Mouse (Mus musculus) intestine, embryonic 15.5 days (tissue): ENCODE measurements around the gene Mier1. TPM values are rescaled to one million over a fixed set of nuclear protein-coding genes. Genes with fewer than 3 reads are reported as not detected.

Experiments used
- ATAC-seq: fragments of 200-750 bp; cut with Nextera tagmentation; 2 replicates; pipeline ENCODE4 v1.8.0; 2017; ENCODE audit warnings: moderate TSS enrichment, moderate library complexity
- H3K27ac ChIP-seq: fragments of 300-500 bp; sonication (generic); 2 replicates; pipeline ENCODE4 v1.5.1; 2015; ENCODE audit warnings: mild to moderate bottlenecking, inconsistent platforms
- H3K27me3 ChIP-seq: fragments of 300-500 bp; sonication (generic); replicated peaks from 2 replicates; pipeline ENCODE4 v1.6.1; 2015; ENCODE audit warnings: inconsistent platforms
- H3K36me3 ChIP-seq: fragments of 300-500 bp; sonication (generic); 2 replicates; pipeline ENCODE4 v1.6.1; 2015; ENCODE audit warnings: inconsistent platforms
- H3K4me1 ChIP-seq: fragments of 300-500 bp; sonication (generic); replicated peaks from 2 replicates; pipeline ENCODE4 v1.6.1; 2015; ENCODE audit warnings: inconsistent platforms
- H3K4me2 ChIP-seq: fragments of 300-500 bp; sonication (generic); replicated peaks from 2 replicates; pipeline ENCODE4 v1.6.1; 2015; ENCODE audit warnings: mild to moderate bottlenecking, inconsistent platforms
- H3K4me3 ChIP-seq: fragments of 300-500 bp; sonication (generic); replicated peaks from 2 replicates; pipeline ENCODE4 v1.5.1; 2015; ENCODE audit warnings: inconsistent platforms
- H3K9ac ChIP-seq: fragments of 300-500 bp; sonication (generic); 2 replicates; pipeline ENCODE4 v1.6.1; 2015; ENCODE audit warnings: inconsistent platforms
- H3K9me3 ChIP-seq: fragments of 300-500 bp; sonication (generic); 2 replicates; pipeline ENCODE4 v1.6.1; 2016; ENCODE audit warnings: inconsistent platforms
- WGBS: fragments of 180-500 bp; shearing (Covaris S2); methylation state at CpG from one replicate; pipeline ENCODE4 v1.1.7; 2015; 5-methylcytosine and 5-hydroxymethylcytosine counted together
- polyA plus RNA-seq: library from polyadenylated mRNA; unstranded; fragments of >200 nt; fragmentation: Nextera tagmentation; extraction: Ambion mirVana; gene quantifications from 2 replicates; pipeline ENCODE4 v1.2.1, GENCODE M21; 2015

Mier1 gene
- polyA plus RNA-seq, 1 experiment from 2014 or later, result 42.5 TPM

GRCm38 (mm10) chr4:103174001-103174400 is 59.8 kb downstream of the Mier1 start:
- Histone ChIP-seq H3K36me3 (peaks cover 9% of the 10 kb centered on the region; the same call in 1 of the 2 replicates), H3K9me3 (no peaks in the 10 kb centered on the region), H3K27ac (no peak overlapping the region), H3K9ac (no peak overlapping the region), H3K4me3 (no peak overlapping the region), H3K27me3 (no peaks in the 10 kb centered on the region), H3K4me1 (peaks cover 10% of the 10 kb centered on the region), H3K4me2 (no peak overlapping the region)
- WGBS, result 91% methylated on average over 7 of the region's 7 CpGs
- no peak for ATAC-seq

- Histone ChIP-seq H3K9me3 (no peaks in the 10 kb centered on the region), H3K27ac (no peak overlapping the region), H3K4me2 (no peak overlapping the region), H3K36me3 (0 out of 2 replicates have a peak, but pooled peaks cover 5% of the 10 kb centered on the region), H3K4me1 (peaks cover 25% of the 10 kb centered on the region), H3K9ac (no peak overlapping the region), H3K27me3 (no peaks in the 10 kb centered on the region), H3K4me3 (no peak overlapping the region)
- no peak for ATAC-seq
- 57% methylated on average over 1 of the region's 1 CpGs for WGBS
Observed at GRCm38 (mm10) chr4:103177681-103178080, 63.5 kb downstream of the Mier1 start.

GRCm38 (mm10) chr4:103178635-103179318 is 64.6 kb downstream of the Mier1 start:
- Histone ChIP-seq H3K4me1 (peaks cover 25% of the 10 kb centered on the region), H3K9ac (no peak overlapping the region), H3K27me3 (no peaks in the 10 kb centered on the region), H3K36me3 (0 out of 2 replicates have a peak, but pooled peaks cover 5% of the 10 kb centered on the region), H3K27ac (peak overlapping the region; percentile 48), H3K9me3 (no peaks in the 10 kb centered on the region), H3K4me3 (no peak overlapping the region), H3K4me2 (no peak overlapping the region)
- 49% methylated on average over 7 of the region's 7 CpGs for WGBS
- peak; percentile 56 for ATAC-seq

GRCm38 (mm10) chr4:103179581-103179980 is 65.4 kb downstream of the Mier1 start:
- H3K4me3 ChIP-seq, result no peak overlapping the region
- H3K27me3 ChIP-seq, result no peaks in the 10 kb centered on the region
- no peak overlapping the region for H3K9ac ChIP-seq
- 0 out of 2 replicates have a peak, but pooled peaks cover 5% of the 10 kb centered on the region for H3K36me3 ChIP-seq
- H3K4me1 ChIP-seq, result peaks cover 25% of the 10 kb centered on the region
- H3K4me2 ChIP-seq, result no peak overlapping the region
- peak; percentile 24; the same call in 1 of the 2 replicates for ATAC-seq
- 51% methylated on average over 3 of the region's 3 CpGs for WGBS
- H3K27ac ChIP-seq, result peak overlapping the region; percentile 48; the same call in 1 of the 2 replicates
- no peaks in the 10 kb centered on the region for H3K9me3 ChIP-seq

GRCm38 (mm10) chr4:103180300-103180888 is 66.2 kb downstream of the Mier1 start:
- H3K4me2 ChIP-seq, result no peak overlapping the region
- H3K27me3 ChIP-seq, result no peaks in the 10 kb centered on the region
- no peak overlapping the region for H3K4me3 ChIP-seq
- 73% methylated on average over 8 of the region's 8 CpGs for WGBS
- peak; percentile 64 for ATAC-seq
- no peaks in the 10 kb centered on the region for H3K9me3 ChIP-seq
- H3K36me3 ChIP-seq, result 0 out of 2 replicates have a peak, but pooled peaks cover 5% of the 10 kb centered on the region
- H3K4me1 ChIP-seq, result peaks cover 25% of the 10 kb centered on the region
- no peak overlapping the region for H3K9ac ChIP-seq
- H3K27ac ChIP-seq, result no peak overlapping the region

- H3K4me1 ChIP-seq, result no peaks in the 10 kb centered on the region
- no peaks in the 10 kb centered on the region for H3K27me3 ChIP-seq
- 78% methylated on average over 8 of the region's 8 CpGs for WGBS
- no peak overlapping the region for H3K27ac ChIP-seq
- peak; percentile 23; the same call in 1 of the 2 replicates for ATAC-seq
- H3K4me2 ChIP-seq, result no peak overlapping the region
- no peaks in the 10 kb centered on the region for H3K9me3 ChIP-seq
- no peak overlapping the region for H3K4me3 ChIP-seq
- no peak overlapping the region for H3K9ac ChIP-seq
- H3K36me3 ChIP-seq, result peaks cover 10% of the 10 kb centered on the region
Observed at GRCm38 (mm10) chr4:103188786-103189640, 74.8 kb downstream of the Mier1 start.

- ATAC-seq, result no peak
- H3K4me3 ChIP-seq, result no peak overlapping the region
- H3K27ac ChIP-seq, result no peak overlapping the region
- H3K9ac ChIP-seq, result no peak overlapping the region
- H3K4me2 ChIP-seq, result no peak overlapping the region
- H3K27me3 ChIP-seq, result no peaks in the 10 kb centered on the region
- peaks cover 7% of the 10 kb centered on the region for H3K36me3 ChIP-seq
- H3K4me1 ChIP-seq, result no peaks in the 10 kb centered on the region
- 96% methylated on average over 2 of the region's 2 CpGs for WGBS
- H3K9me3 ChIP-seq, result no peaks in the 10 kb centered on the region
Observed at GRCm38 (mm10) chr4:103192421-103192820, 78.2 kb downstream of the Mier1 start.

GRCm38 (mm10) chr4:103197401-103197800 is 83.2 kb downstream of the Mier1 start:
- H3K9me3 ChIP-seq, result no peaks in the 10 kb centered on the region
- WGBS, result 88% methylated on average over 8 of the region's 8 CpGs
- H3K9ac ChIP-seq, result no peak overlapping the region
- no peak overlapping the region for H3K27ac ChIP-seq
- no peak overlapping the region for H3K4me3 ChIP-seq
- ATAC-seq, result no peak
- no peaks in the 10 kb centered on the region for H3K27me3 ChIP-seq
- no peak overlapping the region for H3K4me2 ChIP-seq
- no peaks in the 10 kb centered on the region for H3K4me1 ChIP-seq
- peaks cover 9% of the 10 kb centered on the region for H3K36me3 ChIP-seq

- ATAC-seq, result no peak
- H3K4me3 ChIP-seq, result no peak overlapping the region
- H3K4me2 ChIP-seq, result no peak overlapping the region
- H3K36me3 ChIP-seq, result peaks cover 6% of the 10 kb centered on the region; the same call in 1 of the 2 replicates
- no peak overlapping the region for H3K9ac ChIP-seq
- 64% methylated on average over 4 of the region's 4 CpGs for WGBS
- no peaks in the 10 kb centered on the region for H3K27me3 ChIP-seq
- no peaks in the 10 kb centered on the region for H3K9me3 ChIP-seq
- no peak overlapping the region for H3K27ac ChIP-seq
- H3K4me1 ChIP-seq, result no peaks in the 10 kb centered on the region
Observed at GRCm38 (mm10) chr4:103199086-103199485, 84.9 kb downstream of the Mier1 start.

GRCm38 (mm10) chr4:103200046-103200445 is 85.9 kb downstream of the Mier1 start:
- Histone ChIP-seq H3K4me2 (no peak overlapping the region), H3K36me3 (peaks cover 6% of the 10 kb centered on the region; the same call in 1 of the 2 replicates), H3K4me3 (no peak overlapping the region), H3K27ac (no peak overlapping the region), H3K27me3 (no peaks in the 10 kb centered on the region), H3K4me1 (no peaks in the 10 kb centered on the region), H3K9ac (no peak overlapping the region), H3K9me3 (no peaks in the 10 kb centered on the region)
- no peak for ATAC-seq
- 92% methylated on average over 1 of the region's 1 CpGs for WGBS

- Histone ChIP-seq H3K4me2 (no peak overlapping the region), H3K36me3 (peaks cover 9% of the 10 kb centered on the region; the same call in 1 of the 2 replicates), H3K4me3 (no peak overlapping the region), H3K4me1 (no peaks in the 10 kb centered on the region), H3K27me3 (no peaks in the 10 kb centered on the region), H3K27ac (no peak overlapping the region), H3K9me3 (no peaks in the 10 kb centered on the region), H3K9ac (no peak overlapping the region)
- no peak for ATAC-seq
- 81% methylated on average over 2 of the region's 2 CpGs for WGBS
Observed at GRCm38 (mm10) chr4:103203646-103204045, 89.5 kb downstream of the Mier1 start.

- Histone ChIP-seq H3K36me3 (0 out of 2 replicates have a peak, but pooled peaks cover 2% of the 10 kb centered on the region), H3K4me1 (no peaks in the 10 kb centered on the region), H3K9me3 (no peaks in the 10 kb centered on the region), H3K27me3 (no peaks in the 10 kb centered on the region), H3K4me2 (no peak overlapping the region), H3K9ac (no peak overlapping the region), H3K27ac (no peak overlapping the region), H3K4me3 (no peak overlapping the region)
- WGBS, result 93% methylated on average over 1 of the region's 1 CpGs
- no peak for ATAC-seq
Observed at GRCm38 (mm10) chr4:103208553-103208952, 94.4 kb downstream of the Mier1 start.
